Mouse (Mus musculus) urinary bladder, postnatal 25 days (tissue): ENCODE data around the gene Kirrel.
A peak's percentile ranks its signal among the peaks of the same experiment; 100 is the strongest.
"Not testable (repeated sequence)": the region's sequence is repeated elsewhere in the genome, so short reads cannot be mapped to it uniquely, and the experiment has no call there.

Source experiments
- DNase-seq: peaks from one replicate; pipeline ENCODE4 v3.0.0; 2022; ENCODE audit warnings: low spot score

The Kirrel gene

GRCm38 (mm10) chr3:87134951-87135350 is 39.6 kb downstream of the Kirrel start:
- no peak for DNase-seq

- DNase-seq = no peak
These were observed 42.7 kb downstream of the Kirrel start for GRCm38 (mm10) chr3:87131694-87132347.

DNA sequence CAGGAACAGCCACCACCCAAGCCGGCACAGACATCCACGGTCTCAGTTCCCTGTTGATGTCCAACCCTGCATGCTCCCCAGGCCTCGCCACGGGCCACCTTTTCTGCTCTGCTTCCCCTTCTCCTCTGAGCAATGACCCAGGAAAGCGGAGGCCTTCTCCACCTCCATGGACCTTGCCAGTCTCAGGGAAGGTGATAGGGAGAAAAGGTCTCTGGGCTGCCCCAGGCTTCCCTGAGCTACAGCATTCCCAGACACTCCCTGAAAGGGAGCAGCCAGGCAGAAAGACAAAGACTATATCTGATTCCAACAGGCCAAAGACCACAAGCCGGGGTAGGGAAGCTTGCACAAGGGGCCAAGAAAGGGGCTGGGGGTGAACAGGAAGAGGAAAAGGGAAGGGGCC is 43.6 kb downstream of the Kirrel start:
- no peak for DNase-seq

DNA sequence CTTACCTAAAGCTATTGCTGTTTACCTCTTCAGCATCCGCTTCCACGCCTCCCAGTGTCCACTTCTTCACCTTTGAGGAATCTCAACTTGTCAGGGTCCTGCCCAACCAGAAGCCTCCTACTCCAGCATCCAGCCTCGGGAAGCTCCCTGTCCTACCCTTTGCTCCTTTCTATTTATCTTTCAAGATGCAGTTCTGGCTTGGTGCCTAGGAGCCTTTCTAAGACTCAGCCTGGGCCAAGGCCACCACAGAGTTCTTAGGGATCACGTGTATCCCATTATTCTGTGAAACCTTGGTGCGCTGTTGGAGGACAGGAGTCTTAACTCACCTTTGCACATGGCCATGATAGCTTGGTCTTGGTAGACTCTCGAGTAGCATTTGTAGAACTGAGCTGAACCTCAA is 50.8 kb downstream of the Kirrel start:
- DNase-seq = no peak

- DNase-seq = no peak
These were observed 56.3 kb downstream of the Kirrel start for GRCm38 (mm10) chr3:87118214-87118613.

- DNase-seq = no peak
These were observed 56.9 kb downstream of the Kirrel start for GRCm38 (mm10) chr3:87117632-87118031.

- no peak for DNase-seq
These were observed 58.6 kb downstream of the Kirrel start for GRCm38 (mm10) chr3:87115726-87116540.

DNA sequence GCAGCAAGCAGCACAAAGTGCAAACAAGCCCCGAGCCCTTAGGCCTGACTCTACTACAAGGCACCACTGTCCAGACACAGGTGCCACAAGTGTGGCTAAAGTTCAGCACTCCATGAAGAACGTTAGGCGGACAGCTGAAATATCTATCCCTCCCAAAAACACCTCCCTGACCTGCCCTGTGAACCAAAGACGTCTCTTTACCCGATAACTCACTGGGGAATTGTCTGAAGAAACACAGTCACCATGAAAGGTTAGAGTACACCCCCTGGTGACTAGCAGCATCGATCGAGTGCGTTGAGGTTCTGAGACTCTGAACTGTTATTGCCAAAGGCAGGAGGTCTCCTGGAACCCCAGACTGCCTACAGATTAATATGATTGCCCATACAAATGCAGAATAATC is 59.3 kb downstream of the Kirrel start:
- DNase-seq = no peak

- DNase-seq = peak; percentile 26
These were observed 59.7 kb downstream of the Kirrel start for GRCm38 (mm10) chr3:87114801-87115200.

DNA sequence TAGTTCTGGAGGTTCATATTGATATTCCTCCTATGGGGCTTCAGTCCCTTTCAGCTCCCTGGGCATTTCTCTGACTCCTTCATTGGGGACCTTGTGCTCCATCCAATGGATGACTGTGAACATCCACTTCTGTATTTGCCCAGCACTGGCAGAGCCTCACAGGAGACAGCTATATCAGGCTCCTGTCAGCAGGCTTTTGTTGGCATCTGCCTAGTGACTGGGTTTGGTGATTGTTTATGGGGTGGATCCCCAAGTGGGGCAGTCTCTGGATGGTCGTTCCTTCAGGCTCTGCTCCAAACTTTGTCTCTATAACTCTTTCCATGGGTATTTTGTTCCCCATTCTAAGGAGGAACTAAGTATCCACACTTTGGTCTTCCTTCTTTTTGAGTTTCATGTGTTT is 60.7 kb downstream of the Kirrel start:
- DNase-seq = not testable (repeated sequence)

DNA sequence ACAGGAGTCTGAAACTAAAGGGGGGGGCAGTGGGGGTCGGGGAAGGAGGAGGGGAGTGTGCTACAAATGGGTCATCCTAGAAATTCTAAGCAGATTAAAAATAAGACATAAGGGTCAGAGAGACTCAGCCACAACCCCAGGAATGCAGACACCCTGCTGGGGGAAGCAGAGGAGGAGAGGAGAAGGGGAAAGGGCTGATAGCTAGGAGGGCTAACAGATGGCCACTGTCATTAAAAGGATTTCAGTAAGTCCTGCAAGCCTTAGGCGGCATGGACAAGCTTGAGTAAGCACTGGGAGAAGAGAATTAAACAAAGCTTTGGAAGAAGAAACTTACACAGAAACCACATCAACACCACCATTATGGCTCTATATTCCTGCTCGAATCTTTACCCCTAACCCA is 62.3 kb downstream of the Kirrel start:
- no peak for DNase-seq

- DNase-seq = no peak
These were observed 69.7 kb downstream of the Kirrel start for GRCm38 (mm10) chr3:87104856-87105255.

DNA sequence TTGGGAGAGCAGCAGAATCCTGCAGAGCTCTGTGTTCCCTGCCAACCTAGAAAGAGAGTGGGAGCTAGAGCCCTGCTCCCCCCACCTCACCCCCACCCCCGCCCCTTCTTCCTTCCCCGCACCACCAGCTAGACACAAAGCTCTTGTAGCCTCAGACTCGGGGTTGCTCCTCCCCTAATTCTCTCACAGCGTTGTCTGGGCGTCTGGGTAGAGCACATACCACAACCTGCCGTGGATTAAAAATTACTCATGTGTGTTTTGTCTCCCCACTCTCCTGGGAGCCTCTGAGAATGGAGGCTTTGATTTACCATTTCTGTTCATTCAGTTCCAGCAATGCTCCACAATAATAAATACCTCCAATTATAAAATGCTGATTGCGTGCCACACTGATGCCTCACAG is 72.2 kb downstream of the Kirrel start:
- DNase-seq = no peak

GRCm38 (mm10) chr3:87100911-87101310 is 73.6 kb downstream of the Kirrel start:
- no peak for DNase-seq

DNA sequence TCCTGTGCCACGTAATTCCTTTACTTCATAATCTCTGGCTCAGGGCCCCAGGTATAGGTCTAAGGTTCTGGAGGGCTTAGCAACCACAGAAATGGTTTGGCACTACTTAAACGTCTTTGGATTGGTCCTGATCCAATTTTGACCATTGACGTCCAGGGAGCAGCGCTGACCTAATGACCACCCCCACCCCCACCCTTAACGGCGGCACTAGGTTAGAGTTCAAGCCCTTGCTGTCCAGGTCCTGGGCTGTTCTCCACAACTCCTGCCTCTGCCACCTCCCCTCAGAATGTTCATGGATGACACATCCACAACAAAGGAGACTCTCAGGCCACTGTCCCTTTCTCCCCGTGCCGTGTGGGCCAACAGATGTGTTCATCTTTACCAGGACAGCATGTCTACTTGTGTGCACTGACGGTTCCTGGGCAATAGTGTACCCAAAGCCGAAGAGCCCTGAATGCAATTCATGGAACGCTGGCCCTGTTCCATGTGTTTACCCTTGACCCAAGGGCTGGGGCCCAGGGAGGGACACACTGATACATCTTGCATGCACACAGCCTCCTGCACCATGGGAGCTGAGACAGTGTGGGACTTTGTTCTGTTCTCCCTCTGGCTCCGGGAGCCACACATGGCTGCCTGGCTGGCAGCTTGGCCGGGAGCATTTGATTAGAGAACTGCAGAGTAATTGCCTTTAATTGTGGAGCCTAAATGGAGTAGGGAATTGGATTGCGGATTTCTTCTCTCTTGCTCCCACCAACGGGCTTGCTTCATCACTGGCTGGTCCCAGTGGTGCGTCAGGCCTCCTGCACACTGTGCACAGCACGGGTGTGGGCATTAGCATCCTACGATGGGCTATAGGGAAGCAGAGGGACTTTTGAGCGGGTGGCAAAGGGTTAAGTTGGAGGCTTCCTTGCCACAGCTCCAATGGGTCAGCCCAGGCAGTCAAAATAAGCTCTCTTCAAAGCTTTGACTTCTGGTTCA is 76.3 kb downstream of the Kirrel start:
- DNase-seq = no peak

DNA sequence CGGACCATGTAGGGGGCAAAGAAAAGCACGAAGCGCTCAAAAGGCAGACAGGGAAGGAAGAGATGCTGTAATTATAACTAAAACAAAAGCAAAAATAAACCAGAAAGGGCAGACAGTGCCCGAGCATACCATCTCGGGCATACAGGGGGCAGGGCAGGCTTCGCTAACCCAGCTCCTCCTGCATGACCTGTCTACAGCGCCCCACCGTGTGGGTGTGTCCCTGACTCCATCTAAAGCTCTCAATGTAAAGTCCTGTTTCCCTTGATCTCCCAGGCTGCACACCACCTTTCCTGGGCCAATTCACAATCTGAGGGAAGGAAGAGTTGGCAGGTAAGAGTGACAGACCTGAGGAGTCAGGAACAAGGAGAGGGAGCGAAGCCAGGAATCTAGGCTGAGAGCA is 77.3 kb downstream of the Kirrel start:
- no peak for DNase-seq

- DNase-seq = no peak
These were observed 80.8 kb downstream of the Kirrel start for GRCm38 (mm10) chr3:87093718-87094117.

- DNase-seq = peak; percentile 55
These were observed 84.6 kb downstream of the Kirrel start for GRCm38 (mm10) chr3:87089694-87090565.

- no peak for DNase-seq
These were observed 87.4 kb downstream of the Kirrel start for GRCm38 (mm10) chr3:87087146-87087545.

DNA sequence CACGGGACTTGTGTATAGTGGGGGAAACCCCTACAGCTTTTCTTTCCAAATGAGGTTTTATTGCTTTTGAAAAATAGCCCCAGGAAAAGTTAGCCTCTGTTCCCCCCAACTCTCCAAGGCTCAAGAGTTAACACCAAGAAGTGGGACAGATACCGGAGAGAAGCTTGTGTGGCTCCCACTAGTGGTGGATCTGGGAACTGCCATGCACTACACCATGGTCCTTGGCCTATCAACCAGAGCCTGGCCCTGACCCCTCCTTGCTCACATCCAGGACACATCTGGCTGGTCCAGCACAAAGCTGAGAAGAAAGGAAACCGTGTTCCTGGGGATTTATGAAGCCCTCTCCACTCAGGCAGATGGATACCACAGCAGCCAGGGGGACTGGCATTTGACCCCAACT is 92.3 kb downstream of the Kirrel start:
- peak; percentile 62 for DNase-seq

DNA sequence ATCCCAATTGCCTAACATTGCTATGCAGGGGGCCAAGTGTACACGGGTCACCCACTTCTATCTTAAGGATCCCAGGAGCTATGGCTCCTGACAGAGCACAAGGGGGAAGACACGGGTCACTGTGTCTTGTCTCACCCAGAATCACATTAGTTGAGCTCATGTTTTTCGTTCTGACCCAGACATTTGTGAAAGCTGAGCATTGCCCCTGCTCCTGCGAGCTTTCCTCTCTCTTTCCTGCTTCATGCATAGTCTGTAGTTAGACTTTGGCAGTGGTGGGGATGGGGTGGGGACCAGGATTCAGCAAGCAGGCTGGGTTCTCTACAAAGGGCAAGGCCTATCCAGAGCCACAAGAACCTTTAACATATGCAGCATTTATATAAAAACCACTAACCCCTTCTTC is 94.8 kb downstream of the Kirrel start:
- no peak for DNase-seq
